Mouse (Mus musculus) heart, adult 2 months (tissue): ENCODE results near the gene Galnt13.

Experiments
- CTCF ChIP-seq: fragments of 200-600 bp; IDR thresholded peaks from 2 replicates; pipeline ENCODE4 v1.8.1; 2022; ENCODE audit warnings: antibody characterized with exemption, mild to moderate bottlenecking, moderate library complexity
- POLR2A ChIP-seq: fragments of 200-500 bp; IDR thresholded peaks from 2 replicates; pipeline ENCODE4 v1.6.1; 2011; ENCODE audit warnings: mild to moderate bottlenecking, low read depth, low read length, control low read depth; ENCODE audit not compliant: insufficient read depth

DNA sequence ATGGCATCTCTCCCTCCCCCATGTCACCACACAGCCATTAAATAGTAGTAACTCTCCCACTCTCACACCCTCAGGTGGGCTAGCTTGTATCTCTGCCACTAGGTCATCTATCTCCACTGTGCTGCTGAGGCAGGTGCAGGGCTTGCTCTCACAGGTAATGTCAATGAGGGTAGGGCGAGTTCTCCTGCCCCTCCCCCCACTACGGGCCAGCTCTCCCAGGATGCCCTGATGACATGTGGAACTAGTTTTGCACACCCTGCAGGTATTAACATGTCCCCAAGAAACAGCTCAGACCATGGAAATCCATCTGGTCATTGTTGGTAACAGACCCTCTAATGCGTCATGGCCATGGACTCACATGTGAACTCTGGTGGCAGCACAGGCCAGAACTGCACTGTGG is 129.0 kb downstream of the Galnt13 start:
- TF ChIP-seq POLR2A, result no peak
- no peak for TF ChIP-seq CTCF
